Mouse (Mus musculus): ENCODE results near the gene Il17rb.

- TF ChIP-seq POLR2A (IDR thresholded peaks at IDR 0.05; ENCODE audit: insufficient read depth, low read length) (no peak), CTCF (IDR thresholded peaks at IDR 0.05; ENCODE audit: low read depth, low read length) (no peak)
Measured at GRCm38 (mm10) chr14:30014487-30014886, 5.8 kb upstream of the Il17rb start.
